Mouse (Mus musculus) MEL (cell line): ENCODE measurements at regions not wholly inside any gene's neighbourhood (a gene's known extent, or its start where the extent isn't known, plus 50 kb on each side); places are given as distances from the start of the nearest gene placed in this dataset.

Source experiments
- DNase-seq: peaks from one replicate; pipeline ENCODE4 v3.0.0; 2011; ENCODE audit warnings: low read depth, low spot score
- H3K27ac ChIP-seq: 2 replicates; pipeline ENCODE4 v1.5.1; 2012; ENCODE audit warnings: low read depth, mild to moderate bottlenecking, control low read depth, low read length, moderate library complexity; ENCODE audit not compliant: control insufficient read depth
- H3K27me3 ChIP-seq, 2 experiments: fragments of 150-350 bp in 1 of 2; sonication (generic) in 1 of 2; 2 replicates each; pipeline ENCODE4 v1.6.1; 2012; ENCODE audit warnings: low read length in 2 of 2, mild to moderate bottlenecking in 2 of 2, improper control_type of control experiment in 1 of 2, moderate library complexity in 1 of 2; ENCODE audit not compliant: insufficient read depth in 2 of 2, control insufficient read depth in 1 of 2
- H3K36me3 ChIP-seq, 2 experiments: 2 replicates each; pipeline ENCODE4 v1.6.1; 2012 to 2014; ENCODE audit warnings: low read length in 2 of 2, improper control_type of control experiment in 1 of 2, inconsistent platforms in 1 of 2, mild to moderate bottlenecking in 1 of 2; ENCODE audit not compliant: insufficient read depth in 2 of 2, control insufficient read depth in 1 of 2
- H3K4me1 ChIP-seq, 2 experiments: fragments of 150-350 bp in 1 of 2; sonication (generic) in 1 of 2; 2 replicates each; pipeline ENCODE4 v1.6.1; 2012; ENCODE audit warnings: low read length in 2 of 2, improper control_type of control experiment in 1 of 2, mild to moderate bottlenecking in 1 of 2; ENCODE audit not compliant: insufficient read depth in 2 of 2, control insufficient read depth in 1 of 2
- H3K4me3 ChIP-seq, 2 experiments: fragments of 150-350 bp in 1 of 2; sonication (generic) in 1 of 2; 2 replicates each; pipeline ENCODE4 v1.5.1; 2012; ENCODE audit warnings: low read depth in 2 of 2, low read length in 2 of 2, mild to moderate bottlenecking in 2 of 2, moderate library complexity in 2 of 2, control low read depth in 1 of 2, improper control_type of control experiment in 1 of 2; ENCODE audit not compliant: control insufficient read depth in 1 of 2, insufficient read depth in 1 of 2
- H3K79me2 ChIP-seq: 2 replicates; pipeline ENCODE4 v1.6.1; 2012; ENCODE audit warnings: mild to moderate bottlenecking, low read length, moderate library complexity; ENCODE audit not compliant: control insufficient read depth, poor library complexity, insufficient read depth
- H3K9ac ChIP-seq: 2 replicates; pipeline ENCODE4 v1.6.1; 2012; ENCODE audit warnings: low read depth, mild to moderate bottlenecking, control low read depth, low read length, moderate library complexity; ENCODE audit not compliant: control insufficient read depth, poor library complexity, severe bottlenecking
- H3K9me3 ChIP-seq: fragments of 150-350 bp; sonication (generic); replicated peaks from 2 replicates; pipeline ENCODE4 v1.6.1; 2012; ENCODE audit warnings: mild to moderate bottlenecking, low read length, improper control_type of control experiment, moderate library complexity; ENCODE audit not compliant: insufficient read depth
- CHD1 ChIP-seq: IDR thresholded peaks from 2 replicates; pipeline ENCODE4 v1.6.1; 2012; ENCODE audit warnings: low read depth, mild to moderate bottlenecking, inconsistent platforms, low read length, improper control_type of control experiment
- CHD2 ChIP-seq: IDR thresholded peaks from 2 replicates; pipeline ENCODE4 v1.6.1; 2011; ENCODE audit warnings: low read length, improper control_type of control experiment
- CTCF ChIP-seq, 3 experiments: IDR thresholded peaks in 2 of 3; conservative IDR thresholded peaks in 1 of 3; 2 replicates each; pipeline ENCODE4 v1.5.1; 2011 to 2012; ENCODE audit warnings: low read length in 3 of 3, low read depth in 2 of 3, mild to moderate bottlenecking in 2 of 3, improper control_type of control experiment in 1 of 3, inconsistent platforms in 1 of 3, mixed read lengths in 1 of 3, moderate library complexity in 1 of 3; ENCODE audit not compliant: control insufficient read depth in 1 of 3, insufficient read depth in 1 of 3, poor library complexity in 1 of 3, severe bottlenecking in 1 of 3
- E2F4 ChIP-seq: IDR thresholded peaks from 2 replicates; pipeline ENCODE4 v1.6.1; 2011; ENCODE audit warnings: low read depth, low read length, improper control_type of control experiment, borderline replicate concordance
- ELF1 ChIP-seq: IDR thresholded peaks from 2 replicates; pipeline ENCODE4 v1.6.1; 2014; ENCODE audit warnings: low read depth, mild to moderate bottlenecking, inconsistent platforms, low read length, improper control_type of control experiment, moderate library complexity
- EP300 ChIP-seq, 2 experiments: IDR thresholded peaks; 2 replicates each; pipeline ENCODE4 v1.6.1; 2011; ENCODE audit warnings: improper control_type of control experiment in 2 of 2, low read length in 2 of 2, low read depth in 1 of 2, mild to moderate bottlenecking in 1 of 2
- GABPA ChIP-seq: IDR thresholded peaks from 2 replicates; pipeline ENCODE4 v1.6.1; 2012; ENCODE audit warnings: low read depth, mild to moderate bottlenecking, inconsistent platforms, low read length, improper control_type of control experiment, moderate library complexity
- JUND ChIP-seq: IDR thresholded peaks from 2 replicates; pipeline ENCODE4 v1.6.1; 2011; ENCODE audit warnings: low read depth, mild to moderate bottlenecking, improper control_type of control experiment, low read length
- MAFK ChIP-seq: IDR thresholded peaks from 2 replicates; pipeline ENCODE4 v1.6.1; 2011; ENCODE audit warnings: low read depth, mild to moderate bottlenecking, low read length, improper control_type of control experiment, borderline replicate concordance
- MAZ ChIP-seq: IDR thresholded peaks from 2 replicates; pipeline ENCODE4 v1.6.1; 2012; ENCODE audit warnings: low read depth, mild to moderate bottlenecking, inconsistent platforms, low read length, improper control_type of control experiment
- RAD21 ChIP-seq: IDR thresholded peaks from 2 replicates; pipeline ENCODE4 v1.6.1; 2011; ENCODE audit warnings: mild to moderate bottlenecking, low read depth, low read length, improper control_type of control experiment
- SIN3A ChIP-seq: IDR thresholded peaks from 2 replicates; pipeline ENCODE4 v1.6.1; 2012; ENCODE audit warnings: low read length, improper control_type of control experiment, inconsistent platforms
- SMC3 ChIP-seq: IDR thresholded peaks from 2 replicates; pipeline ENCODE4 v1.6.1; 2011; ENCODE audit warnings: low read depth, low read length, improper control_type of control experiment
- TAL1 ChIP-seq: IDR thresholded peaks from 2 replicates; pipeline ENCODE4 v1.6.1; 2012; ENCODE audit warnings: mild to moderate bottlenecking, inconsistent platforms, low read length, moderate library complexity, mixed read lengths
- TBP ChIP-seq: IDR thresholded peaks from 2 replicates; pipeline ENCODE4 v1.8.0; 2011; ENCODE audit warnings: low read depth, low read length, improper control_type of control experiment
- UBTF ChIP-seq: IDR thresholded peaks from 2 replicates; pipeline ENCODE4 v1.6.1; 2012; ENCODE audit warnings: low read depth, mild to moderate bottlenecking, inconsistent platforms, low read length, improper control_type of control experiment, moderate library complexity, borderline replicate concordance; ENCODE audit not compliant: insufficient read depth
- USF1 ChIP-seq: IDR thresholded peaks from 2 replicates; pipeline ENCODE4 v1.6.1; 2014; ENCODE audit warnings: low read depth, mild to moderate bottlenecking, inconsistent platforms, low read length, improper control_type of control experiment, moderate library complexity
- ZC3H11A ChIP-seq: IDR thresholded peaks from 2 replicates; pipeline ENCODE4 v1.6.1; 2012; ENCODE audit warnings: low read depth, mild to moderate bottlenecking, inconsistent platforms, low read length, improper control_type of control experiment
- ZMIZ1 ChIP-seq: IDR thresholded peaks from 2 replicates; pipeline ENCODE4 v1.6.1; 2012; ENCODE audit warnings: low read depth, mild to moderate bottlenecking, inconsistent platforms, low read length, improper control_type of control experiment, moderate library complexity

GRCm38 (mm10) chr8:30547820-30548219, 2880.7 kb upstream of the 5930422O12Rik start:
- no peak overlapping the region for H3K4me3 ChIP-seq
- H3K27ac ChIP-seq: no peak overlapping the region
- H3K79me2 ChIP-seq: no peaks in the 10 kb centered on the region
- H3K9ac ChIP-seq: no peak overlapping the region
- H3K4me1 ChIP-seq: no peaks in the 10 kb centered on the region
- no peaks in the 10 kb centered on the region for H3K9me3 ChIP-seq
- no peak for TF ChIP-seq UBTF
- TF ChIP-seq CHD1: no peak
- TF ChIP-seq CHD2: no peak
- no peak for TF ChIP-seq ZMIZ1
- TF ChIP-seq USF1: no peak
- no peak for TF ChIP-seq E2F4
- TF ChIP-seq ZC3H11A: no peak
- TF ChIP-seq EP300 (IDR thresholded peaks at IDR 0.05; ENCODE audit: low read depth in 1 of 2, low read length in 2 of 2): no peak
- no peak for TF ChIP-seq TAL1
- TF ChIP-seq GABPA: no peak
- TF ChIP-seq ELF1: no peak
- TF ChIP-seq TBP: no peak
- no peak for TF ChIP-seq JUND
- TF ChIP-seq SMC3: no peak
- no peak for TF ChIP-seq SIN3A
- TF ChIP-seq RAD21: no peak
- no peak for TF ChIP-seq CTCF (IDR thresholded peaks at IDR 0.05 in 2 of 3, conservative IDR thresholded peaks at IDR 0.05 in 1 of 3; ENCODE audit: control insufficient read depth in 1 of 3, insufficient read depth in 1 of 3, low read depth in 2 of 3, low read length in 3 of 3, poor library complexity in 1 of 3, severe bottlenecking in 1 of 3)
- DNase-seq: no peak
- H3K27me3 ChIP-seq: no peaks in the 10 kb centered on the region
- no peaks in the 10 kb centered on the region for H3K36me3 ChIP-seq

- no peaks in the 10 kb centered on the region for H3K4me1 ChIP-seq
- H3K27ac ChIP-seq: no peak overlapping the region
- TF ChIP-seq MAZ: no peak
- TF ChIP-seq, all 39 proteins: peak for 0
- no peak for DNase-seq
- Histone ChIP-seq H3K9me3 (no peaks in the 10 kb centered on the region), H3K36me3 (no peaks in the 10 kb centered on the region), H3K79me2 (no peaks in the 10 kb centered on the region), H3K9ac (no peak overlapping the region), H3K27me3 (no peaks in the 10 kb centered on the region), H3K4me3 (no peak overlapping the region)
Measured at GRCm38 (mm10) chr8:30551051-30551450, 2877.5 kb upstream of the 5930422O12Rik start.

GRCm38 (mm10) chr8:30557429-30557828, 2871.1 kb upstream of the 5930422O12Rik start:
- H3K27me3 ChIP-seq: no peaks in the 10 kb centered on the region
- TF ChIP-seq CHD2 (no peak), EP300 (IDR thresholded peaks at IDR 0.05; ENCODE audit: low read depth in 1 of 2, low read length in 2 of 2) (no peak), MAFK (no peak)
- TF ChIP-seq, all 39 proteins: peak for 0
- Histone ChIP-seq H3K9me3 (no peaks in the 10 kb centered on the region), H3K79me2 (no peaks in the 10 kb centered on the region), H3K4me1 (no peaks in the 10 kb centered on the region), H3K27ac (no peak overlapping the region), H3K36me3 (no peaks in the 10 kb centered on the region), H3K9ac (no peak overlapping the region), H3K4me3 (no peak overlapping the region)
- DNase-seq: no peak
